Mouse (Mus musculus) liver, postnatal 0 days (tissue): Measurements from ENCODE around the gene Htr1f. TPM values are rescaled to one million over a fixed set of nuclear protein-coding genes. Genes with fewer than 3 reads are reported as not detected.

Source experiments
- ATAC-seq: fragments of 200-750 bp; cut with Nextera tagmentation; 2 replicates; pipeline ENCODE4 v1.8.0; 2017; ENCODE audit warnings: mild to moderate bottlenecking, moderate library complexity
- DNase-seq: peaks from one replicate; pipeline ENCODE4 v3.0.0-alpha.2; 2016
- H3K27ac ChIP-seq: fragments of 300-500 bp; sonication (generic); 2 replicates; pipeline ENCODE4 v1.5.1; 2014; ENCODE audit warnings: antibody characterized with exemption, moderate library complexity, mild to moderate bottlenecking, low read depth
- H3K27me3 ChIP-seq: fragments of 300-500 bp; sonication (generic); 2 replicates; pipeline ENCODE4 v1.6.1; 2014; ENCODE audit warnings: low read length, control low read depth, mixed read lengths; ENCODE audit not compliant: insufficient read depth
- H3K36me3 ChIP-seq: fragments of 300-500 bp; sonication (generic); replicated peaks from 2 replicates; pipeline ENCODE4 v1.6.1; 2014; ENCODE audit warnings: mild to moderate bottlenecking, control low read depth, low read length, moderate library complexity, mixed read lengths; ENCODE audit not compliant: insufficient read depth
- H3K4me1 ChIP-seq: fragments of 300-500 bp; sonication (generic); 2 replicates; pipeline ENCODE4 v1.6.1; 2014; ENCODE audit warnings: antibody characterized with exemption, mild to moderate bottlenecking, control low read depth; ENCODE audit not compliant: insufficient read depth
- H3K4me2 ChIP-seq: fragments of 300-500 bp; sonication (generic); 2 replicates; pipeline ENCODE4 v1.6.1; 2014; ENCODE audit warnings: low read depth, mild to moderate bottlenecking, low read length, moderate library complexity, mixed read lengths
- H3K4me3 ChIP-seq: fragments of 300-500 bp; sonication (generic); 2 replicates; pipeline ENCODE4 v1.5.1; 2014; ENCODE audit warnings: low read depth, low read length
- H3K9ac ChIP-seq: fragments of 300-500 bp; sonication (generic); replicated peaks from 2 replicates; pipeline ENCODE4 v1.6.1; 2014; ENCODE audit warnings: mild to moderate bottlenecking, moderate library complexity
- H3K9me3 ChIP-seq: fragments of 300-500 bp; sonication (generic); 2 replicates; pipeline ENCODE4 v1.6.1; 2016; ENCODE audit warnings: mild to moderate bottlenecking, control low read depth, low read length, mixed read lengths
- CTCF ChIP-seq: sonication (generic); IDR thresholded peaks from 2 replicates; pipeline ENCODE4 v1.5.1; 2016; ENCODE audit warnings: antibody characterized with exemption, low read depth
- EP300 ChIP-seq: IDR thresholded peaks from 2 replicates; pipeline ENCODE4 v1.6.1; 2016; ENCODE audit warnings: antibody characterized with exemption, low read depth, mild to moderate bottlenecking
- WGBS: fragments of 180-500 bp; shearing (Covaris S2); extraction: QIAGEN DNeasy Blood & Tissue Kit; methylation state at CpG from one replicate; pipeline ENCODE4 v1.1.7; 2014; ENCODE audit not compliant: insufficient replicate concordance; 5-methylcytosine and 5-hydroxymethylcytosine counted together
- microRNA-seq: library from miRNA; unstranded; fragments of <30 nt; microRNA quantifications from one replicate; pipeline ENCODE4, GENCODE M21; 2016
- polyA plus RNA-seq: library from polyadenylated mRNA; unstranded; fragments of >200 nt; fragmentation: Nextera tagmentation; extraction: Ambion mirVana; gene quantifications from 2 replicates; pipeline ENCODE4 v1.2.1, GENCODE M21; 2015

The Htr1f gene
- polyA plus RNA-seq, 1 experiment from 2014 or later: not detected

GRCm38 (mm10) chr16:64878611-64879132 is 227.0 kb downstream of the Htr1f start:
- DNase-seq (no peak), ATAC-seq (no peak)
- H3K27ac ChIP-seq: no peak overlapping the region
- no peak overlapping the region for H3K4me3 ChIP-seq
- no peaks in the 10 kb centered on the region for H3K9me3 ChIP-seq
- peaks cover under 1% of the 10 kb centered on the region; the same call in 1 of the 2 replicates for H3K4me1 ChIP-seq
- no peaks in the 10 kb centered on the region for H3K27me3 ChIP-seq
- H3K9ac ChIP-seq: no peak overlapping the region
- TF ChIP-seq CTCF (peak; percentile 18; the same call in 1 of the 2 replicates), EP300 (no peak)
- H3K36me3 ChIP-seq: no peaks in the 10 kb centered on the region
- 84% methylated on average over 3 of the region's 3 CpGs for WGBS
- no peak overlapping the region for H3K4me2 ChIP-seq

- Histone ChIP-seq H3K4me1 (no peaks in the 10 kb centered on the region), H3K4me2 (no peak overlapping the region), H3K27ac (no peak overlapping the region), H3K36me3 (no peaks in the 10 kb centered on the region), H3K27me3 (no peaks in the 10 kb centered on the region), H3K9ac (no peak overlapping the region), H3K9me3 (no peaks in the 10 kb centered on the region), H3K4me3 (no peak overlapping the region)
- WGBS: 72% methylated on average over 3 of the region's 3 CpGs
- DNase-seq (no peak), ATAC-seq (no peak)
- no peak for TF ChIP-seq CTCF
- no peak for TF ChIP-seq EP300
Observed at GRCm38 (mm10) chr16:64877314-64877713, 228.3 kb downstream of the Htr1f start.

DNA sequence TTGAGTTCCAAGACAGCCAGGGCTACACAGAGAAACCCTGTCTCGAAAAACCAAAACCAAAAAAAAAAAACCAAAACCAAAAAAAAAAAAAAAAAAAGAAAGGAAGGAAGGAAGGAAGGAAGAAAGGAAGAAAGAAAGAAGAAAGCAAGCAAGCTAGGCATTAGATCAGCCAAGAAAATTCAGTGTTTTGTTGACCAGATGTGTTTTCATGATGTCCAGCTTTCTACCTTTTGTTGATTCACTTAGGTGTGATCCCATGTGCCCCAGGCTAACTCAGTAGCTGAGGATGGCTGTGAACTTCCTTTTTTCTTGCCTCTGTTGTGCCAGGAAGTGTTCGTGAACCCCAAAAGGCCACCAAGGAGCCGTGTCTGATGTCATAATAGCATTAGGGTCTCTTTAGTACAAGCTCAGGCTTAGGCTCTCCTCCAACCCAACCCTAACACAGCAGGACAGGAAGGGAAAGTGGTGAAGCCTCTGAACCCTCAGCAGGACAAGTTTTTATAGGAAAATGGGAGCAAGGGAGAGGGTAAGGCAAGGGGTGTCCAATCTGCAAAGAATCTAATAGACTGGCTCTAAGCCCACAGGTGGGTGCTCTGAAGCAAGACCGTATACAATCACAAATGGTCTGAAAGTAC is 228.9 kb downstream of the Htr1f start:
- DNase-seq: no peak
- ATAC-seq: no peak
- Histone ChIP-seq H3K4me1 (no peaks in the 10 kb centered on the region), H3K27ac (no peak overlapping the region), H3K4me2 (no peak overlapping the region), H3K9ac (no peak overlapping the region), H3K9me3 (no peaks in the 10 kb centered on the region), H3K27me3 (no peaks in the 10 kb centered on the region), H3K36me3 (no peaks in the 10 kb centered on the region), H3K4me3 (no peak overlapping the region)
- no peak for TF ChIP-seq CTCF
- no peak for TF ChIP-seq EP300
- 58% methylated on average over 4 of the region's 4 CpGs for WGBS

- Histone ChIP-seq H3K4me3 (no peak overlapping the region), H3K27ac (no peak overlapping the region), H3K4me2 (no peak overlapping the region), H3K4me1 (no peaks in the 10 kb centered on the region), H3K36me3 (no peaks in the 10 kb centered on the region), H3K9ac (no peak overlapping the region), H3K27me3 (no peaks in the 10 kb centered on the region), H3K9me3 (no peaks in the 10 kb centered on the region)
- DNase-seq: no peak
- TF ChIP-seq EP300: no peak
- no peak for ATAC-seq
- 86% methylated on average over 1 of the region's 1 CpGs for WGBS
Observed at GRCm38 (mm10) chr16:64875822-64876221, 229.8 kb downstream of the Htr1f start.

- no peak overlapping the region for H3K9ac ChIP-seq
- DNase-seq (no peak), ATAC-seq (no peak)
- no peaks in the 10 kb centered on the region for H3K36me3 ChIP-seq
- no peaks in the 10 kb centered on the region for H3K9me3 ChIP-seq
- no peaks in the 10 kb centered on the region for H3K27me3 ChIP-seq
- H3K4me2 ChIP-seq: no peak overlapping the region
- H3K27ac ChIP-seq: no peak overlapping the region
- 91% methylated on average over 10 of the region's 10 CpGs for WGBS
- H3K4me3 ChIP-seq: no peak overlapping the region
- H3K4me1 ChIP-seq: no peaks in the 10 kb centered on the region
- TF ChIP-seq EP300: no peak
- no peak for TF ChIP-seq CTCF
Observed at GRCm38 (mm10) chr16:64875384-64875783, 230.3 kb downstream of the Htr1f start.

Small RNA genes within 50 kb of the gene (microRNA-seq; reads per million reads assigned to microRNA genes)
- gene Gm23374: not detected
